Mouse (Mus musculus): ENCODE measurements around the gene Dusp11. TPM values are rescaled to one million over a fixed set of nuclear protein-coding genes. Genes with fewer than 3 reads are reported as not detected.
"Not testable (repeated sequence)": the region's sequence is repeated elsewhere in the genome, so short reads cannot be mapped to it uniquely, and the experiment has no call there.

Gene Dusp11
- polyA plus RNA-seq, 1 experiment from 2014 or later = 22.8 TPM

- Histone ChIP-seq H3K9me3 (replicated peaks) (no peaks in the 10 kb centered on the region), H3K4me2 (peak overlapping the region; percentile 79), H3K27me3 (no peaks in the 10 kb centered on the region), H3K27ac (replicated peaks) (peak overlapping the region; percentile 89), H3K9ac (peak overlapping the region; percentile 68), H3K4me3 (replicated peaks) (peak overlapping the region; percentile 71), H3K4me1 (replicated peaks) (peaks cover 32% of the 10 kb centered on the region), H3K36me3 (replicated peaks) (no peaks in the 10 kb centered on the region)
- 3% methylated on average over 11 of the region's 11 CpGs for WGBS (ENCODE audit: insufficient replicate concordance)
- ATAC-seq (ENCODE audit: insufficient read depth) = no peak
These were observed 46.3 kb downstream of the Dusp11 start for GRCm38 (mm10) chr6:85915141-85915538.

- 39% methylated on average over 3 of the region's 3 CpGs for WGBS (ENCODE audit: insufficient replicate concordance)
- Histone ChIP-seq H3K27me3 (no peaks in the 10 kb centered on the region), H3K9me3 (replicated peaks) (no peaks in the 10 kb centered on the region), H3K4me3 (replicated peaks) (no peak within 1 kb of the TSS), H3K27ac (replicated peaks) (no peak within 1 kb of the TSS), H3K9ac (no peak within 1 kb of the TSS), H3K4me2 (no peak within 1 kb of the TSS), H3K36me3 (replicated peaks) (no peaks in the 10 kb centered on the region), H3K4me1 (replicated peaks) (peaks cover 37% of the 10 kb centered on the region)
- ATAC-seq (ENCODE audit: insufficient read depth) = no peak
These were observed 49.9 kb downstream of the Dusp11 start, which contains the start of gene Tprkb for GRCm38 (mm10) chr6:85911587-85911986. TSS of gene Tprkb (plus strand) at chr6:85911865.

- Histone ChIP-seq H3K27ac (replicated peaks) (no peak overlapping the region), H3K36me3 (replicated peaks) (no peaks in the 10 kb centered on the region), H3K4me1 (replicated peaks) (peaks cover 25% of the 10 kb centered on the region), H3K4me3 (replicated peaks) (no peak overlapping the region), H3K27me3 (no peaks in the 10 kb centered on the region), H3K4me2 (no peak overlapping the region), H3K9ac (no peak overlapping the region), H3K9me3 (replicated peaks) (no peaks in the 10 kb centered on the region)
- no peak for ATAC-seq (ENCODE audit: insufficient read depth)
- WGBS (ENCODE audit: insufficient replicate concordance) = 53% methylated on average over 1 of the region's 1 CpGs
These were observed 51.8 kb downstream of the Dusp11 start for GRCm38 (mm10) chr6:85909704-85910103.

- 26% methylated on average over 3 of the region's 3 CpGs for WGBS (ENCODE audit: insufficient replicate concordance)
- ATAC-seq (ENCODE audit: insufficient read depth) = no peak
- 0 out of 2 replicates have a peak overlapping the region, but pooled peaks have one; percentile 11 for H3K27ac ChIP-seq (replicated peaks)
These were observed 53.1 kb downstream of the Dusp11 start for GRCm38 (mm10) chr6:85908341-85908740.

GRCm38 (mm10) chr6:85906911-85907351, 54.5 kb downstream of the Dusp11 start:
- H3K4me2 ChIP-seq; H3K4me3 ChIP-seq (replicated peaks); H3K27me3 ChIP-seq; H3K9ac ChIP-seq; H3K27ac ChIP-seq (replicated peaks); H3K36me3 ChIP-seq (replicated peaks); ATAC-seq (ENCODE audit: insufficient read depth); H3K9me3 ChIP-seq (replicated peaks): not testable (repeated sequence)
- peaks cover 17% of the 10 kb centered on the region for H3K4me1 ChIP-seq (replicated peaks)
- WGBS (ENCODE audit: insufficient replicate concordance) = 62% methylated on average over 2 of the region's 2 CpGs

More at GRCm38 (mm10) chr6:85908341-85908740, 53.1 kb downstream of the Dusp11 start:
- H3K4me3 ChIP-seq (replicated peaks) = no peak overlapping the region
- H3K4me1 ChIP-seq (replicated peaks) = peaks cover 17% of the 10 kb centered on the region
- no peaks in the 10 kb centered on the region for H3K36me3 ChIP-seq (replicated peaks)
- H3K9me3 ChIP-seq (replicated peaks) = no peaks in the 10 kb centered on the region
- no peak overlapping the region for H3K4me2 ChIP-seq
- no peak overlapping the region for H3K9ac ChIP-seq
- H3K27me3 ChIP-seq = no peaks in the 10 kb centered on the region

GRCm38 (mm10) chr6:85904642-85905061, 56.8 kb downstream of the Dusp11 start, which contains the start of gene Nat8f4:
TSS of gene Nat8f4 (minus strand) at chr6:85904884.
- H3K4me2 ChIP-seq = peak within 1 kb of the TSS; percentile 62
- WGBS (ENCODE audit: insufficient replicate concordance) = 7% methylated on average over 20 of the region's 20 CpGs
- not testable (repeated sequence) for H3K27ac ChIP-seq (replicated peaks); H3K27me3 ChIP-seq; H3K9me3 ChIP-seq (replicated peaks); H3K4me1 ChIP-seq (replicated peaks); H3K36me3 ChIP-seq (replicated peaks)
- H3K4me3 ChIP-seq (replicated peaks) = peak within 1 kb of the TSS; percentile 55
- peak within 1 kb of the TSS; percentile 43; the same call in 1 of the 2 replicates for H3K9ac ChIP-seq
- ATAC-seq (ENCODE audit: insufficient read depth) = peak; percentile 64; the same call in 1 of the 2 replicates

GRCm38 (mm10) chr6:85902303-85902702, 59.2 kb downstream of the Dusp11 start:
- 61% methylated on average over 2 of the region's 2 CpGs for WGBS (ENCODE audit: insufficient replicate concordance)
- H3K27ac ChIP-seq (replicated peaks) = no peak overlapping the region
- H3K4me1 ChIP-seq (replicated peaks) = no peaks in the 10 kb centered on the region
- ATAC-seq (ENCODE audit: insufficient read depth) = no peak
- no peaks in the 10 kb centered on the region for H3K27me3 ChIP-seq
- H3K9me3 ChIP-seq (replicated peaks) = no peaks in the 10 kb centered on the region
- H3K4me3 ChIP-seq (replicated peaks) = no peak overlapping the region
- no peaks in the 10 kb centered on the region for H3K36me3 ChIP-seq (replicated peaks)
- no peak overlapping the region for H3K4me2 ChIP-seq
- no peak overlapping the region for H3K9ac ChIP-seq

- H3K4me1 ChIP-seq (replicated peaks); H3K4me2 ChIP-seq; H3K9ac ChIP-seq; H3K36me3 ChIP-seq (replicated peaks); H3K4me3 ChIP-seq (replicated peaks); H3K27ac ChIP-seq (replicated peaks); H3K27me3 ChIP-seq; H3K9me3 ChIP-seq (replicated peaks); ATAC-seq (ENCODE audit: insufficient read depth): not testable (repeated sequence)
- 51% methylated on average over 7 of the region's 8 CpGs for WGBS (ENCODE audit: insufficient replicate concordance)
These were observed 62.6 kb downstream of the Dusp11 start for GRCm38 (mm10) chr6:85898596-85899475.

- H3K4me1 ChIP-seq (replicated peaks); H3K9ac ChIP-seq; H3K4me3 ChIP-seq (replicated peaks); H3K4me2 ChIP-seq; ATAC-seq (ENCODE audit: insufficient read depth); H3K27me3 ChIP-seq; H3K27ac ChIP-seq (replicated peaks); H3K36me3 ChIP-seq (replicated peaks); H3K9me3 ChIP-seq (replicated peaks): not testable (repeated sequence)
- 60% methylated on average over 25 of the region's 25 CpGs for WGBS (ENCODE audit: insufficient replicate concordance)
These were observed 66.3 kb downstream of the Dusp11 start for GRCm38 (mm10) chr6:85895061-85895648.
